Mouse (Mus musculus): Measurements from ENCODE around the gene Arhgap28.
A peak's percentile ranks its signal among the peaks of the same experiment; 100 is the strongest.
"Not testable (repeated sequence)": the region's sequence is repeated elsewhere in the genome, so short reads cannot be mapped to it uniquely, and the experiment has no call there.

The Arhgap28 gene

DNA sequence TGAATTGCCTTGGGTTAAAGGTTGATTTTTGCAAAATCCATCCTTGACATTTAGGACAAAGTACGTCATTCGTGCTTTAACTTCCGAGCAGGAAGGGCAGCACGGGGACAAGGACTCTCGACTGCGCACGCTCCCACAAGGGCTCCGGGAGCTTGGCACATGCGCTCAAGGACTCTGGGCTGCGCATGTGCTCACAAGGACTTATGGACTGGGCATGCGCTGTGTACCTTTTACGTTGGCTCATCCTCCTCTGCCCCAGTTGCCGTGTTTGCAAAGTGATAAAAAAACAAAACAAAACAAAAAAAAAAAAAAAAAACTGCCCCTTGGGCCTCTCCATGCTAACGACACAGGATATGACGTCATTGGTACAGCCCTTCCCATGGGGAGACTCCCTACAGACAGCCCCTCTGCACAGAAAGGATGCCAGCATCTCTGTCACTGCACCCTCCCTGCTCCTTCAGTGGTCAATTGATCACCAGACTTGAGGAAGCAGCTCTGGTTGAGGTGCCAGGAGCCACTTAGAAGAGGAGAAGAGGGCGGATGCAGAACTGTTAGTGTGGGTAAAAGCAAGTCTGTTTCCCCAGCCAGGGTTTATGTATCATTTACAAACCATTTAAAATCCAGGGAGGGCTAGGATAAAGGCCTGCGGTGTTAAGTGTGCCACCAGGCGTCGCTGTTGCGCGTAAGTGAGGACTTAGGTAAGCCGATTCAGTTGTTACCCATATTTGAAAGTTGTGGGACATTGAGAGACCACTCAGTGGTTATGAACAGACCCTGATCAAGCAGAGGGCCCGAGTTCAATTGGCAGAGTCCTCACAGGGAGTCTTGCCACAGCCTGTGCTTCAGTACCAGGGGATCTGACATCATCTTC, 134.0 kb downstream of the Arhgap28 start:
- DNase-seq, result peak; percentile 87 to 93

DNA sequence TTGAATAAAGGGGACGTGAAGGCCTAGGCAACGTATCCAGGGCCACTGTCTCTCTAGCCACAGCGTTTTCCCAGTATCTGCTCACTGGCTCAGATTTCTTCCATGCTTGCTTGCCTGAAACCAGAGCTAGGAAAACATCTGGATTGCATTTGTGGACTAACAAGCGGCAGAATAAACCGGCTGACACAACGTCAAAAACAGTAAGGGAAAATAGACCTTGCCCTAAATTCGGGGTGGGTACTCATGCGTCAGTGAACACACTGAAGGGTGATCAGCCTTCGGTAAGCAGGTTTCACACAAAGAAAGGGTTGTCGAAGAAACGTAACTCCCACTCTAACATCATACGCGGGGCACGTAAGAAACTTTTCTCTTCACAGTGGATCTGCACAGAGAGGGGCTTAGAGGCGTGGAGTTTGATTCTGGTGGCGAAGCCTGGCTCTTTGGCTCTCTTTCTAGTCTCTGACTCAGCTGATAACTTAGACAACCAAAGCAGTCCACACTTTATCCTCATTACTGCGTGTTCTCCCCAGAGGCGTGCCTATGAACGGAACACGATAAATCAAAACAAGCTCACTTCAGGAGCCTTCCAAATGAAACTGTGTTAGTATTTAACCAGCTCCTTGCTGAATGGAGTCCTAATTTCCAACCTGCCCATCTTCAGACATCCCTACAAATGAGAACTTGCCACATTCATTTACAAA, 137.2 kb downstream of the Arhgap28 start:
- DNase-seq, result no peak

- DNase-seq, result no peak
Measured at GRCm38 (mm10) chr17:67866026-67866425, 137.9 kb downstream of the Arhgap28 start.

GRCm38 (mm10) chr17:67864912-67865311, 139.0 kb downstream of the Arhgap28 start:
- no peak for DNase-seq

GRCm38 (mm10) chr17:67864363-67864762, 139.6 kb downstream of the Arhgap28 start:
- DNase-seq, result no peak

DNA sequence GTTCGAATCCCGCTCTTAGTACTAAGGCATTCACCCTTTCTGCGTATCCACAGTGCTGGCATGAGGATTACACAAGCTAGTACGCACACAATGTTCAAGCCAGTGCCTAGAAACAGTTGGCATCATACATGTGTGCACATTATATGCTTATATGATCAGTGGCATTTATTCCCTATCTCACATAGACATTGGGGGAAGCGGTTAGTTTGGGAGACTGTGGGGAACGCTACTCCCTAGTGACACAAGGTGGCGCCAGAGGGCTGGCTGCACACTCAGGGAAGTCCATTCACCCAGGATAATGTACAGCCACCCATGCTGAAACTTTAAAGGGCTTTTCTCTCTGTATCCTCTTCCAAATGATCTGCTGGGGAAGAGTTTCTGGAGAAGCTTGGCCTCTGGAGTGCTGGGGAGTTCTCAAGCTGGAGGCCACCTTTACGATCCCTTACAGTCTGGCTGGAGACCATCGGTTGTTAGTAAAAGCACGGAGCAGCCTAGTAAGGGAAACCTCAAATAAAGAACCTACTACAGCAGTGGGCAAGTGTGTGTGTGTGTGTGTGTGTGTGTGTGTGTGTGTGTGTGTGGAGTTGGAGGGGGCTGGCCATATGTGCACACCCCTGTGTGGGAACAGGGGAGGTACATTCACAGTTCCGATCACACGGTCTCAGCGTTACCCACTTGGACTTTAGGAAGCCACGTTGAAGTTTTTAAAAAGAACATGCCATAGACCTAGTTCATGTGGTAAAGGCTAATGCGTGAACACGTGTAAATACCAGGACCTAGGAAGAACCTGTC, 142.0 kb downstream of the Arhgap28 start:
- DNase-seq, result peak; percentile 85 to 88

GRCm38 (mm10) chr17:67861080-67861630, 142.8 kb downstream of the Arhgap28 start:
- peak; percentile 27 to 28 for DNase-seq

DNA sequence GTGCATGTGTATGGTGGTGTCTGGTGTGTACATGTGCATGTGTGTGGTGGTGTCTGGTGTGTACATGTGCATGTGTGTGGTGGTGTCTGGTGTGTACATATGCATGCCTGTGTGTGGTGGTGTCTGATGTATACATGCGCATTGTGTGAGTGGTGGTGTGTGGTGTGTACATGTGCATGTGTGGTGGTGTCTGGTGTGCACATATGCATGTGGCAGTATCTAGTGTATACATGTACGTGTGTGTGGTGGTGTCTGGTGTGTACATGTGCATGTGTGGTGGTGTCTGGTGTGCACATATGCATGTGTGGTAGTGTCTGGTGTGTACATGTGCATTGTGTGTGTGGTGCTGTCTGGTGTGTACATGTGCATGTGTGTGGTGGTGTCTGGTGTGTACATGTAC, 162.4 kb downstream of the Arhgap28 start:
- DNase-seq, result not testable (repeated sequence)

- no peak for DNase-seq
Measured at GRCm38 (mm10) chr17:67838948-67839347, 165.0 kb downstream of the Arhgap28 start.

DNA sequence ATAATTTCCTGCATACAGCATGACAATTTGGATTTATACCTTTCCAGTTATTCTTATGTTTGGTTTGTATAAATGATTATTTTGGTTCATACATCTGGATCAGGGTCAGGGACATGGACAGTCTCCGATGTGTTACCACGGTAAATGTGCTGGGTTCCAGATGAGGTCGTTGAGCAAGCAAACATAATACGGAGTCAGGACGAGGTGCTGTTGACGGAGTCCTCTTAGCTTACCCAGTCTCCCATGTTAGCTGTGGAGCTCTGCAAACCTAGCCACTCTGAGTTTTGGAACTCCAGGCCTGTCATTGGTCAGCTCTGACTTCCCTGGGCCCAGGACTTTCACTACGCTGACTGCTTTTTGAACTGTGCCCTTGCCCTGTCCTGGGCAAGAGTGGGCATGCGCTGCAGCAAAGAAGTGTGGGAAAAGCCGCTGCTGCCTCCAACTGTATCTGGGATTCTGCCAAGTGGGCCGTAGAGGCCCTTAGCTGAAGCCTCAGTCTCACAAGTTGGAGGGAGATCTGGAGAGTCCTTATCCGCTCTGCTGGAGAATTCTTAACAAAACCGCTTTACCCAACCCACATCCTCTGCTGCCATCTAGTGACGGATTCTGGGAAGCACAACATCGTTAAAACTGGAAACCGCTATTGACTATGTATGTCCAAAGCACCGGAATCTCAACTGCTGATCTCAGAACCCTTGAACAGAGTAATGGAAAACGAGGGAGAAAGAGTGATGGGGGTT, 166.4 kb downstream of the Arhgap28 start:
- peak; percentile 86 for DNase-seq

GRCm38 (mm10) chr17:67836146-67836895, 167.6 kb downstream of the Arhgap28 start:
- DNase-seq, result no peak

GRCm38 (mm10) chr17:67827431-67827830, 176.5 kb downstream of the Arhgap28 start:
- DNase-seq, result no peak

DNA sequence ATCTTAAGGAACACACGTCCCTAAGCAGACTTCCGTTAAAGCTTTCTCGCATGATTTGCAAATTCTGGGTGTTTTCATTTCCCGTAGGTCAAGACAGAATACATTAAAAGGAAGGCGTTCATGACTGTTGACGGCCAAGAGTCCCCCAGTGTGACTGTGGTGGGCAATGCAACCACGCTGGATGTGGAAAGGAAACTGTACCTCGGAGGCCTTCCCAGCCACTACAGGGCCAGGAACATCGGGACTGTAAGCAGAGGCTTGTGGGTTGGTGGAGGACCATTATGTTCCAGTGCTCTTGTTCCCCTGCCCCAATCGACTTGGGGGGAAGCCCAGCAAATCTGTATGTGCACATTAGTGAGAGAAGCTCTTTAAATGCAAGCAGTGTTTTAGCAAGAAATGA, 187.0 kb downstream of the Arhgap28 start:
- no peak for DNase-seq

DNA sequence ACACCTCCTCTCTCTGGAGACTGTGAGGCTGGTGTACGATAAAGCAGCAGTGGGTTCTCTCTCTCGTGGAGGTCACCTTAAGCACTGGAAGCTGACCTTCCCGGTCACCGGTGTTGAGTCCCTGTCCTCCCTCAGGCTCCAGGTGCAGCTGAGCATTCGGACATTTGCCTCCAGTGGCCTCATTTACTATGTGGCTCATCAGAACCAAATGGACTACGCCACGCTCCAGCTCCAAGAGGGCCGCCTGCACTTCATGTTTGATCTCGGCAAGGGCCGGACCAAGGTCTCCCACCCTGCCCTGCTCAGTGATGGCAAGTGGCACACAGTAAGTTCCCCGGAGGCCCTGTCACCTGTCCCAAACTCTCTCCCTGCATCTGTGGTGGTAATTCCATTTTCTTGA, 188.2 kb downstream of the Arhgap28 start:
- DNase-seq, result no peak

- no peak for DNase-seq
Measured at GRCm38 (mm10) chr17:67813666-67814065, 190.3 kb downstream of the Arhgap28 start.

- no peak for DNase-seq
Measured at GRCm38 (mm10) chr17:67809171-67809570, 194.7 kb downstream of the Arhgap28 start.

Measured in cerebellum, postnatal 14 days (tissue).